Mouse (Mus musculus): ENCODE results near the gene Ddx20. TPM values are rescaled to one million over a fixed set of nuclear protein-coding genes. Genes with fewer than 3 reads are reported as not detected.
A peak's percentile ranks its signal among the peaks of the same experiment; 100 is the strongest.

The Ddx20 gene
- total and polyA plus RNA-seq, 3 experiments = 4.1 to 12.3 (median 9.2) TPM

- H3K27ac ChIP-seq = peak overlapping the region; percentile 71
Measured at GRCm38 (mm10) chr3:105711741-105712140, 24.4 kb upstream of the Ddx20 start.

GRCm38 (mm10) chr3:105710246-105710645 is 22.9 kb upstream of the Ddx20 start:
- peaks cover 37% of the 10 kb centered on the region for H3K36me3 ChIP-seq (ENCODE audit: control insufficient read depth, insufficient read depth, low read length)
- peaks cover 31% of the 10 kb centered on the region for H3K4me1 ChIP-seq (ENCODE audit: control insufficient read depth, insufficient read depth, low read length)
- intact Hi-C loops (cut with DNase I) = no loop called here
- H3K9ac ChIP-seq (ENCODE audit: low read depth, low read length) = no peak overlapping the region
- peaks cover 4% of the 10 kb centered on the region; the same call in 1 of the 2 replicates for H3K79me2 ChIP-seq (replicated peaks; ENCODE audit: control insufficient read depth, insufficient read depth, low read length)
- no peak overlapping the region for H3K4me3 ChIP-seq
- TF ChIP-seq CTCF (IDR thresholded peaks at IDR 0.05) (no peak), EP300 (IDR thresholded peaks at IDR 0.05; ENCODE audit: insufficient read depth, low read depth, low read length) (no peak), POLR2A (IDR thresholded peaks at IDR 0.05; ENCODE audit: insufficient read depth, low read depth, low read length) (no peak)
- H3K27me3 ChIP-seq (ENCODE audit: control insufficient read depth, insufficient read depth, low read length) = no peaks in the 10 kb centered on the region
- WGBS = 31% methylated on average over 6 of the region's 6 CpGs
- DNase-seq = peak; percentile 38 to 42
- peak overlapping the region; percentile 71 for H3K27ac ChIP-seq

More at GRCm38 (mm10) chr3:105711741-105712140, 24.4 kb upstream of the Ddx20 start:
- Histone ChIP-seq H3K27me3 (ENCODE audit: control insufficient read depth, insufficient read depth, low read length) (no peaks in the 10 kb centered on the region), H3K9ac (ENCODE audit: low read depth, low read length) (no peak overlapping the region), H3K79me2 (replicated peaks; ENCODE audit: control insufficient read depth, insufficient read depth, low read length) (peaks cover 4% of the 10 kb centered on the region; the same call in 1 of the 2 replicates), H3K36me3 (ENCODE audit: control insufficient read depth, insufficient read depth, low read length) (peaks cover 40% of the 10 kb centered on the region), H3K4me3 (no peak overlapping the region), H3K4me1 (ENCODE audit: control insufficient read depth, insufficient read depth, low read length) (peaks cover 25% of the 10 kb centered on the region)
- intact Hi-C loops (cut with DNase I) = no loop called here
- WGBS = 25% methylated on average over 7 of the region's 7 CpGs
- DNase-seq = peak; percentile 74 to 83
- TF ChIP-seq EP300 (IDR thresholded peaks at IDR 0.05; ENCODE audit: insufficient read depth, low read depth, low read length) (no peak), POLR2A (IDR thresholded peaks at IDR 0.05; ENCODE audit: insufficient read depth, low read depth, low read length) (0 out of 2 replicates have a peak, but pooled peaks have one; percentile 31)

GRCm38 (mm10) chr3:105707590-105707989 is 20.2 kb upstream of the Ddx20 start:
- no peak for DNase-seq
- H3K9ac ChIP-seq (ENCODE audit: low read depth, low read length) = no peak overlapping the region
- H3K36me3 ChIP-seq (ENCODE audit: control insufficient read depth, insufficient read depth, low read length) = peaks cover 31% of the 10 kb centered on the region
- H3K27me3 ChIP-seq (ENCODE audit: control insufficient read depth, insufficient read depth, low read length) = no peaks in the 10 kb centered on the region
- H3K4me1 ChIP-seq (ENCODE audit: control insufficient read depth, insufficient read depth, low read length) = peaks cover 23% of the 10 kb centered on the region
- peak overlapping the region; percentile 3; the same call in 1 of the 2 replicates for H3K27ac ChIP-seq
- peaks cover 4% of the 10 kb centered on the region; the same call in 1 of the 2 replicates for H3K79me2 ChIP-seq (replicated peaks; ENCODE audit: control insufficient read depth, insufficient read depth, low read length)
- 60% methylated on average over 7 of the region's 7 CpGs for WGBS
- TF ChIP-seq EP300 (IDR thresholded peaks at IDR 0.05; ENCODE audit: insufficient read depth, low read depth, low read length) (no peak), POLR2A (IDR thresholded peaks at IDR 0.05; ENCODE audit: insufficient read depth, low read depth, low read length) (no peak), CTCF (IDR thresholded peaks at IDR 0.05) (no peak)
- no peak overlapping the region for H3K4me3 ChIP-seq
- intact Hi-C loops (cut with DNase I) = no loop called here

GRCm38 (mm10) chr3:105706366-105707020 is 19.1 kb upstream of the Ddx20 start:
- 32% methylated on average over 4 of the region's 4 CpGs for WGBS
- intact Hi-C loops (cut with DNase I) = no loop called here
- H3K79me2 ChIP-seq (replicated peaks; ENCODE audit: control insufficient read depth, insufficient read depth, low read length) = peaks cover 3% of the 10 kb centered on the region; the same call in 1 of the 2 replicates
- no peaks in the 10 kb centered on the region for H3K27me3 ChIP-seq (ENCODE audit: control insufficient read depth, insufficient read depth, low read length)
- no peak for TF ChIP-seq EP300 (IDR thresholded peaks at IDR 0.05; ENCODE audit: insufficient read depth, low read depth, low read length)
- no peak for TF ChIP-seq CTCF (IDR thresholded peaks at IDR 0.05)
- TF ChIP-seq POLR2A (IDR thresholded peaks at IDR 0.05; ENCODE audit: insufficient read depth, low read depth, low read length) = no peak; the same call in 1 of the 2 replicates
- H3K36me3 ChIP-seq (ENCODE audit: control insufficient read depth, insufficient read depth, low read length) = peaks cover 24% of the 10 kb centered on the region
- peak overlapping the region; percentile 68 for H3K4me3 ChIP-seq
- H3K9ac ChIP-seq (ENCODE audit: low read depth, low read length) = peak overlapping the region; percentile 81
- DNase-seq = peak; percentile 51 to 61
- H3K27ac ChIP-seq = peak overlapping the region; percentile 96
- peaks cover 23% of the 10 kb centered on the region for H3K4me1 ChIP-seq (ENCODE audit: control insufficient read depth, insufficient read depth, low read length)

GRCm38 (mm10) chr3:105705561-105705960 is 18.2 kb upstream of the Ddx20 start:
- Histone ChIP-seq H3K36me3 (ENCODE audit: control insufficient read depth, insufficient read depth, low read length) (peaks cover 18% of the 10 kb centered on the region), H3K4me1 (ENCODE audit: control insufficient read depth, insufficient read depth, low read length) (peaks cover 24% of the 10 kb centered on the region), H3K27me3 (ENCODE audit: control insufficient read depth, insufficient read depth, low read length) (no peaks in the 10 kb centered on the region), H3K27ac (peak overlapping the region; percentile 96), H3K79me2 (replicated peaks; ENCODE audit: control insufficient read depth, insufficient read depth, low read length) (peaks cover 3% of the 10 kb centered on the region; the same call in 1 of the 2 replicates), H3K4me3 (peak overlapping the region; percentile 68), H3K9ac (ENCODE audit: low read depth, low read length) (peak overlapping the region; percentile 81)
- 39% methylated on average over 3 of the region's 3 CpGs for WGBS
- DNase-seq = peak in 1 of 2 experiments; percentile 10
- intact Hi-C loops (cut with DNase I) = no loop called here
- TF ChIP-seq EP300 (IDR thresholded peaks at IDR 0.05; ENCODE audit: insufficient read depth, low read depth, low read length) = no peak
- no peak for TF ChIP-seq CTCF (IDR thresholded peaks at IDR 0.05)
- TF ChIP-seq POLR2A (IDR thresholded peaks at IDR 0.05; ENCODE audit: insufficient read depth, low read depth, low read length) = no peak

GRCm38 (mm10) chr3:105705061-105705549 is 17.7 kb upstream of the Ddx20 start:
- 1% methylated on average over 28 of the region's 28 CpGs for WGBS
- Histone ChIP-seq H3K9ac (ENCODE audit: low read depth, low read length) (peak overlapping the region; percentile 81), H3K27ac (peak overlapping the region; percentile 96), H3K4me1 (ENCODE audit: control insufficient read depth, insufficient read depth, low read length) (peaks cover 21% of the 10 kb centered on the region), H3K4me3 (peak overlapping the region; percentile 68), H3K79me2 (replicated peaks; ENCODE audit: control insufficient read depth, insufficient read depth, low read length) (peaks cover 3% of the 10 kb centered on the region; the same call in 1 of the 2 replicates), H3K36me3 (ENCODE audit: control insufficient read depth, insufficient read depth, low read length) (peaks cover 18% of the 10 kb centered on the region), H3K27me3 (ENCODE audit: control insufficient read depth, insufficient read depth, low read length) (no peaks in the 10 kb centered on the region)
- intact Hi-C loops (cut with DNase I) = no loop called here
- peak; percentile 82 to 86 for DNase-seq
- no peak for TF ChIP-seq EP300 (IDR thresholded peaks at IDR 0.05; ENCODE audit: insufficient read depth, low read depth, low read length)
- no peak for TF ChIP-seq POLR2A (IDR thresholded peaks at IDR 0.05; ENCODE audit: insufficient read depth, low read depth, low read length)
- no peak for TF ChIP-seq CTCF (IDR thresholded peaks at IDR 0.05)

Data from heart, adult 2 months (tissue).